Mouse (Mus musculus) c-Kit-positive CD71-positive TER-119-negative erythroid progenitor cells, embryonic 14.5 days (primary cell): ENCODE data around the gene Tcf7l1.

Experiments used
- DNase-seq: peaks from one replicate; pipeline ENCODE4 v3.0.0-alpha.2; 2013; ENCODE audit warnings: low read depth

Tcf7l1 gene

DNA sequence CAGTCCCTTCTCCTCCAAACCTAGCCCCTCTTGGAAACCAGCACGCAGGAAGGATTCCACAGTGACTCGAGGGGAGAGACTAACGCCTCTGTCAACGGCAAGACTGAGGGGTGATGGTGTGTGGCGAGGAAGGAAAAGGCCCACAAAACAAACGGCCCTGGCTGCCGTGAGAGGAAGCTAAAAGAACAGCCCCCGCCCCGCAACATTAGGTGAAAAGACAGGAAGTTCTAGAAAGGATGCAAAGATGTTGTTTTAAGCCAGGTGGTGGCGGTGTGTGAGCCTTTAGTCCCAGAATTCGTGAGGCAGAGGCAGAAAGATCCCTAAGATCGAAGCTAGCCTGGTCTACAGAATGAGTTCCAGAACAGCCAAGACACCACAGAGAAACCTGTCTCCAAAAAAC lies 43.3 kb downstream of the Tcf7l1 start:
- DNase-seq: no peak

DNA sequence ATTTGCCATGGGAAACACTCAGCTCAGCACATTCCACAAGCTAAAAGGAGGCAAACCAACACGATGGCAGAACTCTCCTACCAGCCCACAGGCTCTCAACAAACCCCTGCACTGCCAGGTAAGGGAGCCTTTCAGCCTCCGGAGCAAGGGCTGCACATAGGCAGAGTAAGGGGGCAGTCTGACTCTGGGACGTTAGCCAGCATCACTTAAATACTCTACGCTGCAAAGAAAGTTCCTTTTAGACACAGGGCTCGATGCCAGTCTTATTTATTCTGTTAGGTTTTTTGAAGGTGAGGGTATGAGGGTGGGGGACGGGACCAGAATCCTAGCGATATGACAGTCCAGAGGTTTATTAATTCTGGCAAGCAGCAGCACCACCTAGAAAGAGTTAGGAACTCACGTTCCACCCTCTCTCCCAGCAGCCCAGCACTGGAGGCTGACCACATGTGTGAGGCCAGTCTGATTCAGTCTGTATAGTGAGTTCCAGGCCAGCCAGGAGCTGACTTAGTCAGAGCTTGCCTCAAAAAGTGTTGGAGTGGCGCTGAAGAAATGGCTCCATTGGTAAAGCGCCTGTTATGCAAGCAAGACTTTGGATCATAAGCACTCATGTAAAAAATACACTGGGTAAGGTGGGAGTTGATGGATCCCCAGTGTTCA lies 44.8 kb downstream of the Tcf7l1 start:
- no peak for DNase-seq

DNA sequence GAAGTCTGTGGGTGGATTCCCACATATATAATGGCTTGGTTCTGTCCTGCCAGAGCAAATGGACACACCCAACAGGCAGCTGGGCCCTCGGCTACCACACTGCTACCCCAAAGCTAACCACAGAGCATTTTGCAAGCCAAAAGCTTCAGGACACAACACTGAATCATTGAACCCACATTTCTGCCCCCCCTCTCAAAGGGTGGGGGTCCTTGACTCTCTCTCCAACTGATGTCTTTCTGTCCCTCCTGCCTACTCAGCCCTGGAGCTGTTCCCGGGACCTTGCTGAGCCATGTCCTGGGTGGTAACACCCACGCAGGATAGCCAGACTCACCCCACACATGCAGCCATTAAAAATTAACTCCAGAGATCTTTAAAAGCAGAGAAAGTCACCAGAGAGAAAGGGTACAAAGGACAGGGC lies 45.4 kb downstream of the Tcf7l1 start:
- DNase-seq: no peak

DNA sequence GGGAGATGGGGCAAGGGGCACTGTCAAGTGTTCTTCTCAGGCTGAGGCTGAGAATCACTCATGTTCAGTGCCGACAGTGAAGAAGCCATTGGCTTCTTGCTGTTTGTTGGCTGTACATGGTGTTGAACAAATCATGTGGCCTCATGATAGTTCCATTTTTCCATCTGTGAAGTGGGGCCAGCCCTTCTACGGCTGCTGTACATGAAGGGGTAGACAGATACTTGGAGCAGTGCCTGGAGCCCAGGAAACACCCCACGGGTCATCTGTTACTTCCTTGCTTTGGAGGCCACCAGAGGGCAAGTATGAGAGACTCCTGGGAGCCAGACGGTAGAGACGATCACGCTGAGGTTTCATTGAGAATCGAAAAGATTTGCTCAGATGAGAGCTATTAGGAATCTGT lies 46.7 kb downstream of the Tcf7l1 start:
- DNase-seq: no peak

DNA sequence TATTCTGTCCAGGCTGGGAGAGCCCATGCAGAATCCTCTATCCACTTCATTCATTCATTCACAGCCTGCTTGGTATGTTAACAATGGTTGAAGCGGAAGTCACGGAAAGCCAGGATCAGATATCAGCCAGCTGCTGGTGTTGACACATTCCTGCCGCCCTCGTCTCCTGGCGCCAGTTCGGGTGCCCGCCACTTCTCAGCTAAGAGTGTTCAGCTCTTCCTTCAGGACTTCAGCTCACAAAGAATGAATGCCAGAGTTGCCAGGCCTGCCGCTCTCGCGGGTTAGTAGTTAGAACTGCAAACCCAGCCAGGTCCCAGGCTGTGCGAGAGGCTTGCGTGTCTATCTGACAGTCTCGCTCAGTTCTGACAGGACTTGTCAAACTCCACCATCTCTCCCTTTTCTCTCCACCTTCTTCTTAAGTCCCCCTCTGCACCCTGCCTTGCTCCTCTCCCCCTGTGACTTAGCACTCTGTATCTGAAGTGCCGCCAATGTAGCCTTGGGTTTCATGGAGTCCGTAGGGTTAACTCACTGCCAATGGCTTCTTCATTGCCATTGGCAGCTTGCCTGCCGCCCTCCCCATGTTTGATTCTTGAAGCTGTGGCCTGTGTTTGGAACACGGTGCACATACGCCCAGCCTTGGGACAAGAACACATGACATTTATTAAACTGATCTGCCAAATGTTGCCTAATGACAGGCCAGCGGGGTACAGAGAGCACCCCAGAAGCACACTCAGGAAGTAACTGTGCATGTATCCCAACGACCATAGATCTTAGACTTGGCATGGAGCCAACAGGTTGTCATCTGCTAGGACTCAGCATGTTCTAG lies 48.2 kb downstream of the Tcf7l1 start:
- no peak for DNase-seq

DNA sequence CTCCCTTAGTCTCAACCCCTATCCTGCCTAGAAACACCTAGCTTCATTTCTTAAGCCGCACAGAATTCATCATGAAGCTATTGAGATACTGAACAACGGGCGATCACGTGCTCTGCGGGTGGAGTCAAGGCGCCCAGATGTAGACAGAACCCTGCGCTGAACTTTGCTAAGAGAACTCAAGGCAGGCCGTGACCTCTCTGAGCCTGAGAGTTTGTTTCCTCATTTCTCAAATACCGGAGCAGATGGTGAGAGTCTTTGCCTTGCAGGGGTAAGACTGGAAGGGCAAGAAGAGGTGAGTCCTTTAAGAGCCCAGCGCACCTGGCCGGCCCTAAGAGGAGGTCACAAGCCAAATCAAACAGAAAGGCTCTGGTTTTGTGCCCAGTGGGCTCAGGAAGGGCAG lies 52.2 kb downstream of the Tcf7l1 start:
- no peak for DNase-seq

DNA sequence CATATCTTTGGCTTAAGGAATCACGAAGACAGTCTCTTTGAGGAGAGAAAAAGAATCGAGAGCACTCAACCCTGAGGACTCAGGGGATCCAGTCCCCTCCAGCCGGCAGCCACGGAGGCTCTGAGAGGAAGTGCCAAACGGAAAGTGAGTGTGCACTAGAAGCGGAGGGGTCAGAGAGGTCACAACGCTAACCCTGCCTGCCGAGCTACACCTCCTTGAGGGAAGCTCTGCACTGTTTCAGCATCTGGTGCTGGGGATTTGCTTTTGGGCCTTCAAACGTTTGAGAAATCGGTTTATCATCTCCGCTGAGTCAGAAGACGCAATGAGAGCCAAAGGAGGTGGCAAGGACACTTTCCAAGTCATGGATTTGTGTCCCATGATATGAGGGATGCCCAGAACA lies 53.8 kb downstream of the Tcf7l1 start:
- no peak for DNase-seq

DNA sequence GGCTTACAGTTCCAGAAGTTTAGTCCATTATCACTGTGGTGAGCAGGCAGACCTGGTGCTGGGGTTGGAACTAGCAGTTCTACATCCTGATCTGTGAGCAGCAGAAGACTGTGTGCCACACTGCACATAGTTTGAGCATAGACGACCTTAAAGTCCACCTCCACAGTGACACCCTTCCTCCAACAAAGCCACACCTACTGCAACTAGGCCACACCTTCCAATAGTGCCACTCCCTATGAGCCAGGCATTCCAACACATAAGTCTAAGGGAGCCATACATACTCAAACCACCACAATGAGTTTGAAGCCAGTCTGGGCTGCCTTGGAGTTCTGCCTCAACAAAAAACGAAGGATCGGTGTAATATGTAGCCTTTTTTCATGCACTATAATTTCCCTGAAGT lies 55.7 kb downstream of the Tcf7l1 start:
- no peak for DNase-seq

DNA sequence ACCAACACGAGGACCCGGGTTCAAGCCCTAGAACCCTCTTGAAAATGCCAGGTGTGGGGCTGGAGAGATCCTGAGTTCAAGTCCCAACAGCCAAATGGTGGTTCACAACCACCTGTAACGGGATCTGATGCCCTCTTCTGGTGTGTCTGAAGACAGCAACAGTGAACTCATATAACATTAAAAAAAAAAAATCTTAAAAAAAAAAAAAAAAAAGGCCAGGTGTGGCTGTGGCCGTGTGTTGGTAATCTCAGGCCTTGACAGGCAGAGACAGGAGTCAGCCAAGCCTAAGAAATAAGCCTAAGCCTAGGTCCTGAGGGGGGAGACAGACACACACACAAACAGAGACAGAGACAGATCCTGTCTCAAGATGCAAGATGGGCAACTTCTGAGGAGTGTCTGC lies 56.9 kb downstream of the Tcf7l1 start:
- no peak for DNase-seq

DNA sequence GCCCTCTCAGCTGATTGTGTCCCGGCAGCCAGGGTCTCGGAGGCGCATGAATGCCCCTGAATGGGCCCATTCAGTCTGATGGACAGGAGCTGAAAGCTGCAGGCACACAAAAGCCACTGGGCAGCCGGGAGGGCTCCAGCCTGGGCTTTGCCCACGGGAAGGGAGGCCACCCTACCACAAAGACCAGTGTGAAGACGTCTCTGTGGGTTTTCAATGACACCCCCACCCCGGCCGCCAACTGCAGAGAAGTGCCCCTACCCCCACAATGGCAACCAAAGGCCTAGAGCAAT lies 58.5 kb downstream of the Tcf7l1 start:
- DNase-seq: no peak

DNA sequence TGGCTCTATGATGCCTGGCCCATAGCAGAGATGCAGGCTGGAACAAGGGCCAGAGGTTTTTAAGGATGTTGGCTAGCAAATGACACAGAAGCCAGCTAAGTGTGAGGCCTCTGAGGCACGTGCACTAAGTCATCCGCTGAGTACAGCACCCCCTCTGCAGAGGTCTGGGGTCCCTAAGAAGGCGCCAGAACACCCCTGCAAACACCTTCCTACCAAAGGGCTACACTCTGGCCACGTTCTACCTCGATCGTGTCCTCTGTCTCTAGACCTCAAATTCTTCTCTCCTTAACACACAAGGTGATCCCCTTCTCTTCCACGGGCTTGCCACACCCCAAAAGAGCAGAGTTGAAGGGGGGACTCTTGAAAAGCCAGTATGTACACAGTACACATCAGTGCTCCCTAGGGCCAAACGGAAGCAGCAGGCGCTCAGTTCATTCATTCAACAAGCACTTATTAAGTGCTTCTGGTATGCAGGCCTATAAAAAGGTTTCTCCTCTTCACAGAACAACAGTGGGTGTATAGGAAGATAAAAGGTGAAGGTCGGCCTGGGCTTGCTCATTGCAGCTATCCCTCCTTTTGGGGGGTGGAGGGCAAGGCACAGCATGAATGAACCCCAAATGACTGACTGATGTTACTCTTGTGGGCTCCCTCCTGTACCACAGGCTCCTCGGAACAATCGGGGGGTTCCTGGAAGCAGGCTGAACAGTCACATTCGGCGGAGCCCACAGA lies 59.1 kb downstream of the Tcf7l1 start:
- no peak for DNase-seq

DNA sequence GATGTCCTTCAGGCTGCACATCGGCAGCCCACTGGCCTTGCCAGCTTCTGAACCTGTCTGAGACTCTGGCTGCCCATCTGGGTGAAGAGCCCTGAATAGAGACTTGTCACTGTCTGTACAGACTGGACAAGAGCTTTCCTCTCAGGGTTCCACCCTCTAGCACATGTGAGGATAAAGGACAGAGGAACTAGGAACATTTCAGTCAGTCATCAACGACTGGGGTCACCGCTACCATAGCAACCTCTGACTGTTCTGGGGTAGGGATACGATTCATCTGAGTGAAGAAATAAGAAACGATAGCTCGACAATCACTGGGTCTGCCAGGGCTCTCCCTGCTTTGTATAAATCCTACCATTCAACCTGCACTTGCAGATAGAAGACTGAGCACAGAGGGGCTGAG lies 61.2 kb downstream of the Tcf7l1 start:
- no peak for DNase-seq

DNA sequence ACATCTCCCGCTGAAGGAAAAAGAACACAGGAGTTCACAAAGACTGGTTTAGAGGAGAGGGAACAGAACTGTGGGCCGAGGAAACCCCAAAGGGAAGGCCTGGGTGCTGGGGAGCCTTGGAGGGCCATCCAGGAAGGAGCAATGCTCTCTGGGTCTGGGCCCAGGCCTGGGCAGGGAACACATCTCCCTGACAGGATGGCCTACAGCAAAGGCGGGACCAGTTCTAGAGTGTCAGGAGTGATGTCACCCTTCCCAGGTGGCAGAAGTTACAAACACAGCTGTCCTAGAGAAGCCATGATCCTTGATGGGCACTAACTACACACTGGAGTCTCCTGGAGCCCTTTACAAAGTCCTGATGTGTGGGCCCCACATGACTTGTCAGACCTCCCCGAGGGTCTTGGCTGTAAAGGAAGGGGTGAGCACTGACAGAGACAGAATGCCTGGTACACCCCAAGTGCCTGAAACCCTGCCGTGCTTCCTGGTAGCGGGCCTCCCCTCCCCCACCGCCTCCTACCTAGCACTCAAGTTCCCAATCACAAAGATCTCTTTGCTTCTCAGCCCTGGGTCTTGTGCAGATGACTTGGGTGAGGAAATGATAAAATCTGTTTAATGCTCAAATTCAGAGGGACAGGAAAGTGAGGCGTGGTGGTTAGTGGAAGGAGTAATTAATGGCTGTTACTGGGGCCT lies 64.4 kb downstream of the Tcf7l1 start:
- no peak for DNase-seq

DNA sequence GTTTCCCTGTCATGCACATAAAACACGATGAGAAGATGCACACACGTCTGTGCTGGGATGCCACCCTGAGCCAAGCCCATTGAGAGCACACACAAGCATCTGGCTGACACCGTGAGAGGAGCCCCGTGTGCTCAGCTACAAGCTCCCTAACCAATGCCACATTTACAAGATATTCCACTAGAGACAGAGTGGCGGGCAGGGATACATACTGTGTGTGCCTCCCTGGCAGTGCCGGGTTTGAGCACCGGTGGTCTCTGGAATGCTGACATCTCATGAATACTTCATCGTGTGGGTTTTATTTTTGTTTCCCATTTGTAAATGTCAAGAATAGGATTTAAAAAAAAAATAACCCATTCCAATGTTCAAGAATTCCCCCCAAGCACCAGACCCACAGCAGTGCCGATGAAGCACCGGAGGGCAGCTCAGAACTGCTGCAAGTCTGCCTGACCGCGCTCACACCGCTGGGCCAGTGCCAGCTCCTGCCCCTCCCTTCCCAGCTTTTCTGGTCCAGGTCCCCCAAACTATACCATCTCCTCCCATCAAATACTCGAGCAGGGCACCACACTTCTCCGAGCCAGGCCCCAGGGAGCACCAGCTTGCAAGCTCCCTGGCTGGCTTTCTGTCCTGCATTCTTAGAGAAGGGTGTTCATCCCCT lies 65.2 kb downstream of the Tcf7l1 start:
- DNase-seq: no peak

DNA sequence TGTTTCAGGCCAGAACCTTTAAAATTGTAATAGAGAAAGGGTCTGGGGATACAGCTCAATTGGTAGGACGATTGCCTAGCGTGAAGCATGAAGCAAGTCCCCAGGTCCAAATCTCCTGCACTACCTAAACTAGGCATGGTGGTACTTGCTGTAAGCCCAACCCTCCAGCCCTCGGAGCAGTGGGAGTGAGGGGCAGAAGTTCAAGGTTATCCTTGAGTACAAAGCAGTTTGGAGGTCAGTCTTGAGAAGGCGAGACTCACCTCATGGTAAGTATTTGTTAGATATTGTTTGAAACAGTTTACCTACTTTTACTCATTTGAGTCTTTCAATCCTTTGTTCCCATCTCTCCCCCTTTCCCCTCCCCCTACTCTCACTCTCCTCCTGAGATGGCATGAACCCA lies 65.9 kb downstream of the Tcf7l1 start:
- no peak for DNase-seq

DNA sequence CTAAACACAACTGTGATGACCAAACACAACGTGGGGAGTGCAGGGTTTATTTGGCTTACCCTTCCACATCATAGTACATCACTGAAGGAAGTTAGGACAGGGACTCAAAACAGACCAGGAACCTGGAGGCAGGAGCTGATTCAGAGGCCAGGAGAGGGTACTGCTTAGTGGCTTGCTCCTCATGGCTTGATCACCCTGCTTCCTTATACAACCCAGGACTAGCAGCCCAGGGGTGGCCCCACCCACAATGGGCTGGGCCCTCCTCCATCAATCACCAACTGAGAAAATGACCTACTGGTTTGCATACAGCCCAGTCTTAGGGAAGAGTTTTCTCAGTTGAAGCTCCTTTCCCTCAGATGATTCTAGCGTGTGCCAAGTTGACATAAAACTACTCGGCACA lies 68.2 kb downstream of the Tcf7l1 start:
- no peak for DNase-seq

DNA sequence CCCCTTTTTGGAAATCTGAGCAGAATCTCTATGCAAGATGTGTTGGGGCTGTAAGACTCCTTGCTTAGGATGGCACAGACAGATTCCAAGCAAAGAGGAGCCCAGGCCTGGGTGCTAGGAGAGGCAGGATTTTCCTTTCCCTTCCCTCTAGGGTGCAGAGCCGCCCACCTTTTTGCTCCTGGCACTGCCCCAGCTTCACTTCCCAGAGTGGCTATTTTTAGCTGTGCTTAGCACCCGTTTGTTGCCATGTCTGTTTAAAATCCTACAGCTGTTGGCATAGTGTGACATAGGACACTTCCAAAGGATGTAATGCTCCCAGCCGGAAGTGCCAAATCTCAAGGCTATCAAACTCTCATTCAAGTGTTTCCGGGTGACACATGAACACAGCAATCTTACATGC lies 74.3 kb downstream of the Tcf7l1 start:
- DNase-seq: no peak

DNA sequence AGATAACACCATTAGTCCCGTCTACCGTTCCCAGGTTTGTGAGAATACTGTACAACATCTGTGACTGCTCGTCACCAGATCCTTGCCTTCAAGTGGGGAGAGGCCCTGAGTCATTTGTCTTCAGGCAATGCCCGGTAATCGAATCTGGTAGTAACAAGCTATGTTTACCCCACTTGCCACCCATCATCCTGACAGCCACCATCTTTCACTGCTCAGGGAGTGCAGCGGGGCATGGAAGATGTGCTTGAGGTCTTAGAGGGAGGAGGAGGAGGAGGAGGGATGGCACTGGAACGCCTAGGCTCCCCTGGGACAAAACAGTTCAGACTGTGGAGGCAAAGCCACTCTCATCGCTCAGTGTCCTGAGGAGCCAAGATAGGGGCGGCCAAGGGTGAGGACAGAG lies 74.8 kb downstream of the Tcf7l1 start:
- DNase-seq: no peak

DNA sequence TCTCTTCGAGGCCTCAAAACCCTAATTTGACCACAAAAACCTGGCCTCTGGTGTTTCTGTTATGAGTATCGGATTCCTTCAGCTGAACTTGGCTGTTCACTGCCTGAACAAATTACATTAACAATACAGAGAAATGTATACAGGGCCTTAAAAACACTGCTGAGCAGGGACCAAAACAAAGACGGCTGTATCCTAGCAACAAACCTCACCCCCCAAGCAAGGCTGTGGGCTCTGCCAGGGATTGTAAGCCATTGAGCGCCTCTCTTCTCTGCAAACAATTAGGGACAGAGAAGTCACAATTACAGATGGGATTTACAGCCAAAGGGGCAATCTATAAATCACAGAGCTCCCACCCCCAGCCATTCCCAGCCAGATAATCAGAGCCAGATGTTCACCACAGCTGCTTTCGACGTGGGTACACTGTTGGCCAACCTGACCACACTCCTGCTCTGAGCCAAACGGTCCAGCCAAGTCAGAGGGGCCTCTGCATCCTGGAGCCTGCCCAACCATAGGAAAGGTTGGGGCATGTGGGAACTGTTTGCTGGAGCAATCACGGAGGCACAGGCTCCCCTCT lies 77.5 kb downstream of the Tcf7l1 start:
- DNase-seq: no peak

DNA sequence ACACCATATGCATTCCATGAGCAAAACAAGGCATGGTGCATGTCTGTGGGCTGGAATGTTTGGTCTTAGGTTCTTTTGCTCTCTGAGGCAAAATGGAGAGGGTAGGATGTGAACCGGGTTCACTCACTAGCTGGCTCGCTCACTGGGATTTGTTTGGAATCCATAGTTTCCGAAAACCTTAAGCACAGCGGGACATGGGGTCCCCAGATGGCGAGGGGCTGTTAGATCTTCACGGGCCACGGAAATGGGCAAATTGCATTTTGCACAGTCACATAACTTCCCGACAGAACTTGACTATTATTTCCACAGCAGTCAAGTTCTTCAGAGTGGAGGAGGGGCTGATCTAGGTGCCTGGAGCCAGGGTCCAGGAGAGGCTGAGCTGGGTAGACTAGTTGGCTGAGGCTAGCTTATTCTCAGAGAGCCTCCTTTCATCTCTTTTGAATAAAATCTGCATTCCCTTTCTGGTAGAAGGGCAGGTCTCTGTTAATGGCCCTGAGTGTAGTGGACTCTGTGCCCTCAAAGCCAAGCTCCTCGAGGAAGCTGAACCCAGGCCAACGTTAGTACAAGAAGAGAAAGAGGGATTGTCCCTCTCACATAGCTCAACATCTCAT lies 78.1 kb downstream of the Tcf7l1 start:
- DNase-seq: no peak

DNA sequence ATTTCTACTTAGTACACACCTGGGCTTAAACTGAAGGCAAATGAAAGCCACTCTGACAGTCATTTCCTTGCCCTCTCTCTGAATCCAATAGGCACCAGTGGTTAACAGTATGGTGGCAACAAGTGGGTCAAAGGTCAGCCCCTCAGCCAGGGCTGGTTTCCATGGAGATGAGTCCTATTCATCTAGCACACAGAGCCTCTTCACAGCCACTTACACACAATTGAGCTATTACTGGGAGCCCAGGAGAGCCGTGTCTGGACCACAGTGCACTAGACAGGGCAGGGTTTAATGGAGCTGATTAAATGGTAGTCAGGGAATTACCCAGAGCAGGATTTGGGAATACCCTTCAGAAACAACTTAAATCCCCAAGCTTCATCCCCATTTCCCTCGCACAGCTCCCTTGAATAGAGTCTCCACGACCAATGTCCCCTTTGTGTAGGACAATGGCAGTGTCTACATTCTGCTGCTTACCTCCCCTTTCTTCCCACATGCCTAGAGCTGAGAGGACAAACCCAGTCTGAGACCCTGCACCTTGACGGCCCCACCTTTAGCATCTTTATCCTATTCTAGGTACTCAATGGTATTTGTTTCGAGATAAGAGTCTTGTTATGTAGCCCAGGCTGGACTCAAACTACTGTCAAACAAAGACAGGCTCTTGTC lies 89.5 kb downstream of the Tcf7l1 start:
- no peak for DNase-seq
